ENCODE assay signal across 7 mouse cellular contexts in genomic region chr6:114929346-114929745, GRCm38 (mm10). TPM values are rescaled to one million over a fixed set of nuclear protein-coding genes. Genes with fewer than 3 reads are reported as not detected.
DNase-seq lines count a peak whose midpoint lies in the region; ATAC-seq and TF ChIP-seq lines count a peak whose summit lies in the region.

No protein-coding gene starts in this region.

- H3K9ac ChIP-seq in hindbrain, embryonic 13.5 days, result no peak overlapping the region
- no peak overlapping the region for H3K9ac ChIP-seq in liver, embryonic 16.5 days (ENCODE audit: low read depth, low read length)

- peak; percentile 21; the same call in 1 of the 2 replicates for ATAC-seq in hindbrain, embryonic 13.5 days (ENCODE audit: low FRiP score)
- ATAC-seq in liver, embryonic 16.5 days (ENCODE audit: low read depth), result 0 out of 2 replicates have a peak, but pooled peaks have one; percentile 14
- ATAC-seq in erythroid progenitor cell, adult 5-6 weeks (replicated peaks; ENCODE audit: low FRiP score, poor library complexity, severe bottlenecking), result no peak

- H3K9me3 ChIP-seq in hindbrain, embryonic 13.5 days, result no peaks in the 10 kb centered on the region
- H3K9me3 ChIP-seq in liver, embryonic 16.5 days (replicated peaks; ENCODE audit: control insufficient read depth, low read length), result no peaks in the 10 kb centered on the region

- DNase-seq in thymus, adult 2 months, result no peak
- DNase-seq in thymus, postnatal 14 days, result no peak
- peak; percentile 71 to 75 for DNase-seq in cerebellum, postnatal 10 days
- DNase-seq in frontal cortex, postnatal 25 days (ENCODE audit: low spot score in 2 of 2), result no peak

- no peaks in the 10 kb centered on the region for H3K27me3 ChIP-seq in thymus, adult 2 months (ENCODE audit: control insufficient read depth, insufficient read depth, low read length)
- H3K27me3 ChIP-seq in hindbrain, embryonic 13.5 days, result no peaks in the 10 kb centered on the region
- H3K27me3 ChIP-seq in liver, embryonic 16.5 days (ENCODE audit: control insufficient read depth, insufficient read depth, low read depth, low read length), result no peaks in the 10 kb centered on the region

- peak overlapping the region; percentile 17; the same call in 1 of the 2 replicates for H3K27ac ChIP-seq in thymus, adult 2 months (ENCODE audit: control insufficient read depth, insufficient read depth, low read length)
- no peak overlapping the region for H3K27ac ChIP-seq in hindbrain, embryonic 13.5 days
- no peak overlapping the region for H3K27ac ChIP-seq in liver, embryonic 16.5 days (ENCODE audit: low read length)

- no peak overlapping the region for H3K4me2 ChIP-seq in hindbrain, embryonic 13.5 days
- H3K4me2 ChIP-seq in liver, embryonic 16.5 days (ENCODE audit: low read depth, low read length), result peak overlapping the region; percentile 35; the same call in 1 of the 2 replicates

- H3K4me1 ChIP-seq in thymus, adult 2 months (replicated peaks; ENCODE audit: control insufficient read depth, insufficient read depth, low read length), result peaks cover 22% of the 10 kb centered on the region
- H3K4me1 ChIP-seq in hindbrain, embryonic 13.5 days (replicated peaks), result peaks cover 23% of the 10 kb centered on the region
- no peaks in the 10 kb centered on the region; the same call in 1 of the 2 replicates for H3K4me1 ChIP-seq in liver, embryonic 16.5 days (ENCODE audit: control insufficient read depth, low read depth, low read length)

- TF ChIP-seq CTCF in thymus, adult 2 months (IDR thresholded peaks at IDR 0.05; ENCODE audit: borderline replicate concordance, control insufficient read depth, extremely low read depth, insufficient read depth, low read length, poor library complexity), result no peak

- no peak overlapping the region for H3K4me3 ChIP-seq in thymus, adult 2 months (ENCODE audit: control insufficient read depth, insufficient read depth, low read length)
- no peak overlapping the region for H3K4me3 ChIP-seq in hindbrain, embryonic 13.5 days
- no peak overlapping the region for H3K4me3 ChIP-seq in liver, embryonic 16.5 days (ENCODE audit: low read depth, low read length)

- no peaks in the 10 kb centered on the region for H3K36me3 ChIP-seq in thymus, adult 2 months (ENCODE audit: control insufficient read depth, insufficient read depth, low read length)
- no peaks in the 10 kb centered on the region for H3K36me3 ChIP-seq in hindbrain, embryonic 13.5 days
- H3K36me3 ChIP-seq in liver, embryonic 16.5 days (ENCODE audit: control insufficient read depth, insufficient read depth), result no peaks in the 10 kb centered on the region

- no peak for TF ChIP-seq POLR2A in thymus, adult 2 months (IDR thresholded peaks at IDR 0.05; ENCODE audit: control insufficient read depth, extremely low read depth, insufficient read depth, low read length, poor library complexity)

RNA-seq across cellular contexts. Expression of gene Vgll4, which starts 40.4 kb away (rescaled TPM):
- 107 and 108 TPM in 2 replicates for polyA plus RNA-seq in thymus, adult 2 months (2012; rRNA removed)
- polyA plus RNA-seq in hindbrain, embryonic 13.5 days (2015; fragmentation: Nextera tagmentation; extraction: Ambion mirVana), result 62.4 and 65.9 TPM in 2 replicates
- 10.0 TPM in 2 replicates for polyA plus RNA-seq in liver, embryonic 16.5 days (2015; fragmentation: Nextera tagmentation; extraction: Ambion mirVana)
- 2.5 and 6.7 TPM in 2 replicates for total RNA-seq in erythroid progenitor cell, adult 5-6 weeks (2015; ENCODE audit: low replicate concordance)
- total RNA-seq in erythroid progenitor cell, adult 5-6 weeks (2017; ENCODE audit: low replicate concordance), result 3.3 and 4.7 TPM in 2 replicates

Comparison
In these comparisons a context has a peak if more than half of its experiments do, and no peak if none do; other contexts are left out.
1. DNase-seq: peak in cerebellum, postnatal 10 days (2 of 2); none in thymus, adult 2 months (single experiment), thymus, postnatal 14 days (single experiment) and frontal cortex, postnatal 25 days (0 of 2).